Mouse (Mus musculus): Measurements from ENCODE around the gene Nyap1. TPM values are rescaled to one million over a fixed set of nuclear protein-coding genes. Genes with fewer than 3 reads are reported as not detected.
A peak's percentile ranks its signal among the peaks of the same experiment; 100 is the strongest.
"Not testable (repeated sequence)": the region's sequence is repeated elsewhere in the genome, so short reads cannot be mapped to it uniquely, and the experiment has no call there.

Gene Nyap1
- total RNA-seq, 2 experiments from 2014 or later = 4.9 to 6.5 TPM

GRCm38 (mm10) chr5:137744197-137744596 lies 2.8 kb upstream of the Nyap1 start:
- no peak for DNase-seq

- no peak for DNase-seq
Observed at GRCm38 (mm10) chr5:137742836-137743235, 1.4 kb upstream of the Nyap1 start.

DNA sequence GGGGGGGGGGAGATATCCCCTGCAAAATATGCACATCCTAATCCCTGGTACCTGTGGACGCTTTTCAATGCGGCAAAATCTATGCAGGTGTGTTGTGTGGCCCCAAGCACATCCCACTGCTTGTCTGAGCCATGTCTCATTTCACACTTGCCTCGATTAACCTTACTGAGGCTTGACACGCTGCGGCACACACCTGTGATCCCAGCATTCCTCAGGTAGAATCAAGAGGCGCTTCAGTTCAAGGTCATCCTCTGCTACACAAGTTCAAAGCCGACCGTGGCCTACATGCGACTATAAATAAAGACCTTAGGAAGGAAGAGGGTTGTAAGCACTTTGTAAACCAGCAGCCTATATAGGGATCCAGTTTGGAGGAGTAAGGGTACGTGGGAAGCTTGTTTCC lies 641 bp upstream of the Nyap1 start:
- DNase-seq = no peak

GRCm38 (mm10) chr5:137740506-137740905 lies 901 bp downstream of the Nyap1 start:
- no peak for DNase-seq

DNA sequence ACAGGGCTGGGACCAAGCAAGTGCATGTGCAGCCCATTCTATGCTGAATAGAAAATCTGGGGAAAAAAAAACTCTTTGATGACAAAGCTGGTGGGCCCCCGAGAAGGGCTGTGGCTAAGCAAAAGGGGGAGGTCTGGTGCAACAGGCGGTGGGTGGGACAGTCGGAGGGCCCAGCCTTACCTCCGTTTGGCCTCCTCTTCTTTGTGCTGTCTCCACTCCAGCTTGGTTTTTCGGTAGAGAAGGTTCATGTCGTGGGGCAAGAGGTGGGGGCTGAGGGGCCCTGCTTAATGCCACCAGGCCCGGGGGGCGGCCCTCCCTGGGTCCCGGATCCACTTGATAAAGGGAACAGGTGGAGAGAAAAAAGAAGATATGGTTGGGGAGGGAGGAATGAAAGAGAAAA lies 1.9 kb downstream of the Nyap1 start:
- DNase-seq = no peak

DNA sequence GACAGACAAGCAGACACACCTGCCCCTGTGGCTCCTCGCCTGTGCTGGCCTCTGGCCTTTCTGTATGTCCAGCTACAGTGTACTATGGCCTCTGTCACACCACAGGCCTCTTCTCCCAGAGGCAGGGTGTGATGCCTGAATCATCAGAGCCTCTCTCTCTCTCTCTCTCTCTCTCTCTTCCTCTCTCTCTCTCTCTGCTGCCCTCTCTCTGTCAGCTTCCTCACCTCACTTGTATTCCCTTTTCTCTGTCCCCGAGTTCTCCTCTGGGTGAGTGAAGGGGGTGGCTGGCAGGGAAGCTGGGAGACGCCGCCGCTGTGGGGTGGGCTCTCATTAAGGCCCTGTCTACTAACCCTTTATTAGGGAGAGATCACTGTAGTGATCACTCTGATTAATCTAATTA lies 2.9 kb downstream of the Nyap1 start:
- no peak for DNase-seq

- DNase-seq = no peak
Observed at GRCm38 (mm10) chr5:137737400-137737940, 3.9 kb downstream of the Nyap1 start.

- no peak for DNase-seq
Observed at GRCm38 (mm10) chr5:137734289-137735061, 6.9 kb downstream of the Nyap1 start.

GRCm38 (mm10) chr5:137733638-137734288 lies 7.6 kb downstream of the Nyap1 start:
- no peak for DNase-seq

DNA sequence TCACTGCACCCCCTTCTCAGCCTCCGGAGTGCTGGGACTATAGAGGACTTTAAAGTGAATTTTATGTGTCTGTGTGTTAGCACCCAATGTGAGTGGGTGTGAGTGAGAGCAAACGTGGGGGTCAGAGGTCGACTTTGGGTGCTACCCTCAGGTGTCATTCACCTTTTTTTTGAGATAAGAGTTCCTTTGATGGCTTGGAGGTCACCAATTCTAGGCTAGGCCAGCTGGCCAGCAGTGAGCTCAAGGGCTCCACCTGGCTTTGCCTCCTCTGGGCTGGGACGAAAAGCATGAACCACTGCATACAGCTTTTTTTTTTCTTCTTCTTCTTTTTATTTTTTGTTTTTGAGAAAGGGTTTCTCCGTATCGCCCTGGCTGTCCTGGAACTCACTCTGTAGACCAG lies 14.6 kb downstream of the Nyap1 start:
- DNase-seq = no peak

DNA sequence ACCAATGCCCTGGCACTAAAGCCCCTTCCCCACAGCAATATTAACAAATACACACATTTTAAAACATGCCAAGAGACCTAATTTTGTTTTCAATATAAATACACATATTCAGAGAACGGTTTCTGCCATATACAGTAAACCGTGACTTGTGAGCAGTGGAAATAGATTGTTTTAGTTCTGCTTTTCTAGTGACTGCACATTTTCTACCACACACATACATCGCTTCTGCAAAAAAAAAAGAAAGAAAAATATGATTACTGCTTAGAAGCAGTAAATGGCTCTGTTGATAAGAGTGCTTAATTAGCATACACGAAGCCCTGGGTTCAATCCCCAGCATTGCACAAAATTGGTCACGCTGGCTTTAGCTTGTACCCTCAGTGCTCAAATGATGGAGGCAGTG lies 17.6 kb downstream of the Nyap1 start:
- DNase-seq = no peak

DNA sequence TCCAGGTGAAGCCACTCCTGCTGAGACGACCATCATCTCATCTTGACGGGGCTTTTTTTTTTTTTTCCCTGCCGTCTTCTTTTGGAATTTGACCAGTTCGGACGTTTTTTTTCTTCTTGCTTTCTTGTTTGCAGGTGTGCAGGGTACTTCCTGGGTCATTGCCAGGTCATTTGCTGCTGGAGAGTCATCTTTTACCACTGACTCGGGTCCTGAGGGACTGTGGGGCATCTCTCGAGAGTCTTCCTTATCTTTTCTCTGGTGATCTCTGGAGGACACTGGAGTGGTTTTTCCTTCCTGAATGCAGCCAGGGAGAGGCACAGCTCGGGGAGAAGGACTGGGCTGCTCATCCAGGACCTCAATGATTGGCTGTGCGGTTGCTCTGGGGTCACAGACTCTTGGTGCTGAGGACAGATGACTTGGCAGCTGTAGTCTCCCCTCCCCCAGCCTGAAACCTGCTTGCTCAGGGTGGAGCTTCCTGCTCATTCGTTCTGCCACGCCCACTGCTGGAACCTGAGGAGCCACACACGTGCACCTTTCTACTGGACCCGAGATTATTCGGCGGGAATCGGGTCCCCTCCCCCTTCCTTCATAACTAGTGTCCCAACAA lies 20.7 kb downstream of the Nyap1 start:
- DNase-seq = not testable (repeated sequence)

- DNase-seq = no peak
Observed at GRCm38 (mm10) chr5:137719088-137719487, 22.3 kb downstream of the Nyap1 start.

- no peak for DNase-seq
Observed at GRCm38 (mm10) chr5:137718020-137718790, 23.2 kb downstream of the Nyap1 start.

- DNase-seq = no peak
Observed at GRCm38 (mm10) chr5:137715685-137716084, 25.7 kb downstream of the Nyap1 start.

GRCm38 (mm10) chr5:137713454-137713853 lies 28.0 kb downstream of the Nyap1 start:
- DNase-seq = no peak

DNA sequence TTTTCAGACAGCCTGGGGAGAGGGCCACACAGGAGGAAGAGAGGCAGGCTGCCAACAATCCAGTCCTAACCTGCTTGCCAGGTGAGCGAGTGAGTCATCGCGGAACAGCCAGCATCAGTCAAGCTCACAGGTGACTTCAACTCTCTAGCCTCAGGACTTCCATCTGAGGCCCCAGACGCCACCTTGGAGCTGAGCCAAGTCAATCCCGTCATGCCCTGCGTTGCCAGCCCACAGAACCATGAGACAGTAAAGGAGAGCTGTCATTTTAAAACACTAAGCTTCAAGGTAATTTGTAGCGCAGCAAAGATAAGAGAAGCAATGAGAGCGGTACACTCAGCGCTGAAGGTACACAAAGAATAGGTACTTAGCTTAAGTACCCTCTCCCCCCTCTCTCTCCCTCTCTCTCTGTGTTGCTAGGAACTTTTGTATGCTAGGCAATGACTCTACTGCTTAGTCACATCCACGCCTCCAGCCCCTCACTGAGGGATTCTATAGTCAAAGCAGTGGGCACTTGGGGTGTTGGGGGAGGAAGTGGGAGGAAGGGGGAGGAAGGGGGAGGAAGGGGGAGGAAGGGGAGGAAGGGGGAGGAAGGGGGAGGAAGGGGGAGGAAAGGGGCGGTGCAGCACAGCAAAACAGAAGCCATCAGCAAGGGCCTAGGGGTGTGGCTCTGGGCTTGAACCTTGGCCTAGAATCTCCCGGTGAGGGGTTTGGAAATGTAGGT lies 34.3 kb downstream of the Nyap1 start:
- peak; percentile 69 for DNase-seq

DNA sequence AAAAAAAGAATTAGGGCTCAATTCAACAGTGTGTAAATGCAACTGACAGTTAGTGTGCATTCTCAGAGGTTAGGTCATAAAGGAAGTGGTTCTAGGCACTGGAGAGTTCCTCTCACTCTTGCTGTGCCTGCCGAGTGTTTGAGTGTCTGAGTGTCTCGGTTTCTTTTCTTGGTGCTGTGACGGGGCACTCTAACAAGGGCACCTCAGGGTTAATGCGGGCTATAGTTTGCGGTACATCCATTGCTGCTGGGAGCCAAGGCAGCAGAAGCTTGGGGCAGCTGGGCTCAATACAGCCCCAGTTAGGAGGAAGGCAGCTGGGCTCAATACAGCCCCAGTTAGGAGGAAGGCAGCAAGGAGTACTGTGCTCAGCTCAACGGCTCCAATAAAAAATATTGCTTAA lies 36.2 kb downstream of the Nyap1 start:
- DNase-seq = no peak

GRCm38 (mm10) chr5:137699850-137700249 lies 41.6 kb downstream of the Nyap1 start:
- no peak for DNase-seq

DNA sequence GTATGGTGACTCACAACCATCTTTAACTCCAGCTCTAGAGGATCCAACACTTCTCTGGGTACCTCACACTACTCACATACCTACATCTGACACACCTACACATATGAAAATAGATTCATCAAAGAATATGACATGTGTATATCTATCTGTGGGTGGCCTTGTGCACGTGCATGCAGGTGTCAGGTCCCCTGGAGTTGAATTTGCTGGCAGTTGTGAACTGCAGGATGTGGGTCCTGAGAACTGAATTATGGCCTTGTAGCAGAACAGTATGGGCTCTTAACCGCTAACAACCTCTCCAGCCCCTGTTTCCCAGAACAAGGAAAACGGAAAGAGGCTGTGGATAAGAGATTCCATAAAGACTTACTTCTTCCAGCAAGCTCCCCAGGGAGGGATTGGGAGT lies 42.3 kb downstream of the Nyap1 start:
- no peak for DNase-seq

- DNase-seq = no peak
Observed at GRCm38 (mm10) chr5:137695930-137696329, 45.5 kb downstream of the Nyap1 start.

- no peak for DNase-seq
Observed at GRCm38 (mm10) chr5:137694796-137695195, 46.6 kb downstream of the Nyap1 start.
